Mouse (Mus musculus): ENCODE measurements around the gene Dok4. TPM values are rescaled to one million over a fixed set of nuclear protein-coding genes. Genes with fewer than 3 reads are reported as not detected.
"Not testable (repeated sequence)": the region's sequence is repeated elsewhere in the genome, so short reads cannot be mapped to it uniquely, and the experiment has no call there.

The Dok4 gene
- total and polyA plus RNA-seq, 2 experiments from 2014 or later = 66.9 to 127 TPM

GRCm38 (mm10) chr8:94836456-94837240 lies 39.5 kb downstream of the Dok4 start:
- H3K36me3 ChIP-seq (ENCODE audit: insufficient read depth, low read length) = no peaks in the 10 kb centered on the region
- WGBS = 73% methylated on average over 11 of the region's 11 CpGs
- ATAC-seq (no peak), DNase-seq (ENCODE audit: low spot score) (no peak)
- no peaks in the 10 kb centered on the region for H3K27me3 ChIP-seq (ENCODE audit: insufficient read depth, low read length)
- H3K4me2 ChIP-seq (ENCODE audit: low read depth, low read length) = peak overlapping the region; percentile 68
- peak overlapping the region; percentile 72; the same call in 1 of the 2 replicates for H3K4me3 ChIP-seq (ENCODE audit: low read length)
- TF ChIP-seq CTCF (IDR thresholded peaks at IDR 0.05; ENCODE audit: low read depth) = no peak
- H3K4me1 ChIP-seq (ENCODE audit: insufficient read depth, low read length) = peaks cover 8% of the 10 kb centered on the region
- peak overlapping the region; percentile 84; the same call in 1 of the 2 replicates for H3K9ac ChIP-seq (replicated peaks; ENCODE audit: low read length)
- no peaks in the 10 kb centered on the region for H3K9me3 ChIP-seq (ENCODE audit: low read length)
- H3K27ac ChIP-seq = no peak overlapping the region

GRCm38 (mm10) chr8:94835751-94836150 lies 40.4 kb downstream of the Dok4 start:
- H3K4me2 ChIP-seq (ENCODE audit: low read depth, low read length); H3K4me3 ChIP-seq (ENCODE audit: low read length); H3K9ac ChIP-seq (replicated peaks; ENCODE audit: low read length); ATAC-seq; H3K9me3 ChIP-seq (ENCODE audit: low read length); H3K4me1 ChIP-seq (ENCODE audit: insufficient read depth, low read length); H3K27ac ChIP-seq; H3K36me3 ChIP-seq (ENCODE audit: insufficient read depth, low read length); H3K27me3 ChIP-seq (ENCODE audit: insufficient read depth, low read length); DNase-seq (ENCODE audit: low spot score): not testable (repeated sequence)
- WGBS = 93% methylated on average over 13 of the region's 13 CpGs

DNA sequence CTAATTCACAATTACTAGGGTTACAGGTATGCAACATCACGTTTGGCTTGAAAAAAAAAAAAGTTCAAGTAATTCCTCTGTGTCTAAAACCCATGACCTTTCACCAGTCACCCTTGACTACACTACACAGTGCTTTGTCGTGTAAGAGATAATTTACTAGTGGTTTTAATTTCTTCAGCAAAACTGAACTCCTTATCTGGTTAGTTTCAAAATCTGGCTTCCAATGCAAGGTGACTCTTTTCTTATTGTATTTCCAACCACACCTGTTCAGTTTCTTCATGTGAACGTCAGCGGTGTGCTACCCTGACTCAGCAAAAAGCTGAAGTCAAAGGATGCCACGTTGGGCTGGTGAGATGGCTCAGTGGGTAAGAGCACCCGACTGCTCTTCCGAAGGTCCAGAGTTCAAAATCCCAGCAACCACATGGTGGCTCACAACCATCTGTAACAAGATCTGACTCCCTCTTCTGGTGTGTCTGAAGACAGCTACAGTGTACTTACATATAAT lies 42.2 kb downstream of the Dok4 start:
- not testable (repeated sequence) for H3K36me3 ChIP-seq (ENCODE audit: insufficient read depth, low read length); H3K27ac ChIP-seq; H3K9me3 ChIP-seq (ENCODE audit: low read length); H3K4me2 ChIP-seq (ENCODE audit: low read depth, low read length); H3K4me3 ChIP-seq (ENCODE audit: low read length); H3K4me1 ChIP-seq (ENCODE audit: insufficient read depth, low read length); DNase-seq (ENCODE audit: low spot score); H3K9ac ChIP-seq (replicated peaks; ENCODE audit: low read length); H3K27me3 ChIP-seq (ENCODE audit: insufficient read depth, low read length); ATAC-seq
- 73% methylated on average over 7 of the region's 7 CpGs for WGBS

GRCm38 (mm10) chr8:94828284-94828683 lies 47.8 kb downstream of the Dok4 start:
- no peak for DNase-seq (ENCODE audit: low spot score)
- Histone ChIP-seq H3K9me3 (ENCODE audit: low read length) (no peaks in the 10 kb centered on the region), H3K27me3 (ENCODE audit: insufficient read depth, low read length) (no peaks in the 10 kb centered on the region), H3K9ac (replicated peaks; ENCODE audit: low read length) (no peak overlapping the region), H3K4me3 (ENCODE audit: low read length) (no peak overlapping the region), H3K27ac (no peak overlapping the region), H3K36me3 (ENCODE audit: insufficient read depth, low read length) (peaks cover 24% of the 10 kb centered on the region), H3K4me1 (ENCODE audit: insufficient read depth, low read length) (no peaks in the 10 kb centered on the region), H3K4me2 (ENCODE audit: low read depth, low read length) (no peak overlapping the region)
- no peak for ATAC-seq
- no peak for TF ChIP-seq CTCF (IDR thresholded peaks at IDR 0.05; ENCODE audit: low read depth)
- WGBS = 86% methylated on average over 6 of the region's 6 CpGs

DNA sequence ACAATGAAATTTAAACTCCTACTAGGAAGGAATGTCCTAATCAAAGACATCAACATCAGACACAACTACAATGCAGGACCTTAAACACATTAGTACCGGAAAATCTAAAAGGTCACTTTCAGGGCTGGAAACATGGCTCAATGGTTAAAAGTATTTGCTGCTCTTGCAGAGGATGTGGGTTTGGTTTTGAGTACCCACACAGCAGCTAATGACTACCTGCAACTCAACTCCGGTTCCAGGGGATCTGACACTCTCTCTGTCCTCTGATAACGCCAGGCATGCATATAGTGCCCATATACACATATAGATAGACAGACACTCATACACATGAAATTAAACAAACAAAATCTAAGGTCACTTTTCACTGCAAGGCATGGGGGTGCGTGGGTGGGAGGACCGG lies 49.9 kb downstream of the Dok4 start:
- no peak for ATAC-seq
- H3K9ac ChIP-seq (replicated peaks; ENCODE audit: low read length) = no peak overlapping the region
- 96% methylated on average over 5 of the region's 5 CpGs for WGBS
- no peak for DNase-seq (ENCODE audit: low spot score)
- TF ChIP-seq CTCF (IDR thresholded peaks at IDR 0.05; ENCODE audit: low read depth) = no peak
- peaks cover 30% of the 10 kb centered on the region for H3K36me3 ChIP-seq (ENCODE audit: insufficient read depth, low read length)
- H3K27me3 ChIP-seq (ENCODE audit: insufficient read depth, low read length) = no peaks in the 10 kb centered on the region
- no peaks in the 10 kb centered on the region for H3K4me1 ChIP-seq (ENCODE audit: insufficient read depth, low read length)
- no peak overlapping the region for H3K27ac ChIP-seq
- H3K4me3 ChIP-seq (ENCODE audit: low read length) = no peak overlapping the region
- no peaks in the 10 kb centered on the region for H3K9me3 ChIP-seq (ENCODE audit: low read length)
- H3K4me2 ChIP-seq (ENCODE audit: low read depth, low read length) = no peak overlapping the region

GRCm38 (mm10) chr8:94825170-94825569 lies 51.0 kb downstream of the Dok4 start:
- ATAC-seq = no peak
- peaks cover 33% of the 10 kb centered on the region for H3K36me3 ChIP-seq (ENCODE audit: insufficient read depth, low read length)
- H3K4me3 ChIP-seq (ENCODE audit: low read length) = no peak overlapping the region
- no peak for DNase-seq (ENCODE audit: low spot score)
- no peaks in the 10 kb centered on the region for H3K27me3 ChIP-seq (ENCODE audit: insufficient read depth, low read length)
- no peaks in the 10 kb centered on the region for H3K9me3 ChIP-seq (ENCODE audit: low read length)
- H3K4me2 ChIP-seq (ENCODE audit: low read depth, low read length) = no peak overlapping the region
- no peaks in the 10 kb centered on the region for H3K4me1 ChIP-seq (ENCODE audit: insufficient read depth, low read length)
- H3K27ac ChIP-seq = no peak overlapping the region
- 87% methylated on average over 6 of the region's 6 CpGs for WGBS
- H3K9ac ChIP-seq (replicated peaks; ENCODE audit: low read length) = no peak overlapping the region
- TF ChIP-seq CTCF (IDR thresholded peaks at IDR 0.05; ENCODE audit: low read depth) = no peak

Measured in hindbrain, postnatal 0 days (tissue).